Mouse (Mus musculus) small intestine, adult 2 months (tissue): ENCODE measurements around the gene Edc3. TPM values are rescaled to one million over a fixed set of nuclear protein-coding genes. Genes with fewer than 3 reads are reported as not detected.
"Not testable (repeated sequence)": the region's sequence is repeated elsewhere in the genome, so short reads cannot be mapped to it uniquely, and the experiment has no call there.

Experiments
- H3K27ac ChIP-seq: fragments of 200-500 bp; 2 replicates; pipeline ENCODE4 v1.5.1; 2012; ENCODE audit warnings: low read depth, low read length, control low read depth, inconsistent platforms; ENCODE audit not compliant: insufficient read depth
- H3K27me3 ChIP-seq: fragments of 200-500 bp; 2 replicates; pipeline ENCODE4 v1.6.1; 2012; ENCODE audit warnings: mild to moderate bottlenecking, moderate library complexity, low read length, inconsistent platforms; ENCODE audit not compliant: control insufficient read depth, insufficient read depth
- H3K36me3 ChIP-seq: fragments of 200-500 bp; 2 replicates; pipeline ENCODE4 v1.6.1; 2012; ENCODE audit warnings: mild to moderate bottlenecking, low read length, control low read depth, inconsistent platforms; ENCODE audit not compliant: control insufficient read depth, insufficient read depth
- H3K4me1 ChIP-seq: fragments of 200-500 bp; 2 replicates; pipeline ENCODE4 v1.6.1; 2012; ENCODE audit warnings: low read length, inconsistent platforms, mixed read lengths; ENCODE audit not compliant: control insufficient read depth, insufficient read depth, insufficient read length
- H3K4me3 ChIP-seq: fragments of 200-500 bp; 2 replicates; pipeline ENCODE4 v1.5.1; 2012; ENCODE audit warnings: low read depth, mild to moderate bottlenecking, control low read depth, inconsistent platforms, low read length, moderate library complexity
- CTCF ChIP-seq: fragments of 200-500 bp; IDR thresholded peaks from 2 replicates; pipeline ENCODE4 v1.5.1; 2012; ENCODE audit warnings: low read depth, mild to moderate bottlenecking, control low read depth, inconsistent platforms, low read length, moderate library complexity, mixed read lengths; ENCODE audit not compliant: insufficient replicate concordance, insufficient read length; ENCODE audit errors: extremely low read depth
- POLR2A ChIP-seq: fragments of 200-500 bp; IDR thresholded peaks from 2 replicates; pipeline ENCODE4 v1.6.1; 2012; ENCODE audit warnings: low read depth, mild to moderate bottlenecking, control low read depth, inconsistent platforms, low read length, moderate library complexity
- WGBS: fragments of 180-500 bp; shearing (Covaris S2); methylation state at CpG from one replicate; pipeline ENCODE4 v1.1.7; 2018; 5-methylcytosine and 5-hydroxymethylcytosine counted together
- polyA plus RNA-seq: library from polyadenylated mRNA; depleted of rRNA; stranded (reverse); fragments of >200 nt; gene quantifications from 2 replicates; pipeline ENCODE4 v1.2.3, GENCODE M21; 2012

The Edc3 gene
- polyA plus RNA-seq, 1 experiment, result 8.0 TPM

DNA sequence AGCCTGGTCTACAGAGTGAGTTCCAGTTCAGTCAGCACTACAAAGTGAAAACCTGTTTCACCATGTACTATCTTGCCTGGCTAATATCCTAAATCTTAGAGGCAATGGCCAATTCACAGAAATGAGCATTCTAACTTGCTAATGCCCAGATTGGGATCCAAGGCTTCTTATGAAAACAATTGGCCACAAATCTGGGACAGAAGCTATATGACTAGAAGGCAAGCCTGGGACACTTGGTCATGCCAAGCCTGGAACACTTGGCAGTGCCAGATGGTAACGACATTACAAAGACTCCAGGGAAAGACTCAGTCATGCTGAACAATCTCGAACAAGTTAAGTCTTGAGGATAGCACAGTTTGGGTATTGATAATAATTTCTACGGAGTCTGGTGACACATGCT is 1.8 kb upstream of the Edc3 start:
- peaks cover 8% of the 10 kb centered on the region for H3K4me1 ChIP-seq
- no peak overlapping the region for H3K27ac ChIP-seq
- TF ChIP-seq POLR2A, result no peak
- no peak for TF ChIP-seq CTCF
- no peaks in the 10 kb centered on the region for H3K27me3 ChIP-seq
- 93% methylated on average over 3 of the region's 3 CpGs for WGBS
- no peak overlapping the region for H3K4me3 ChIP-seq
- 0 out of 2 replicates have a peak, but pooled peaks cover 2% of the 10 kb centered on the region for H3K36me3 ChIP-seq

DNA sequence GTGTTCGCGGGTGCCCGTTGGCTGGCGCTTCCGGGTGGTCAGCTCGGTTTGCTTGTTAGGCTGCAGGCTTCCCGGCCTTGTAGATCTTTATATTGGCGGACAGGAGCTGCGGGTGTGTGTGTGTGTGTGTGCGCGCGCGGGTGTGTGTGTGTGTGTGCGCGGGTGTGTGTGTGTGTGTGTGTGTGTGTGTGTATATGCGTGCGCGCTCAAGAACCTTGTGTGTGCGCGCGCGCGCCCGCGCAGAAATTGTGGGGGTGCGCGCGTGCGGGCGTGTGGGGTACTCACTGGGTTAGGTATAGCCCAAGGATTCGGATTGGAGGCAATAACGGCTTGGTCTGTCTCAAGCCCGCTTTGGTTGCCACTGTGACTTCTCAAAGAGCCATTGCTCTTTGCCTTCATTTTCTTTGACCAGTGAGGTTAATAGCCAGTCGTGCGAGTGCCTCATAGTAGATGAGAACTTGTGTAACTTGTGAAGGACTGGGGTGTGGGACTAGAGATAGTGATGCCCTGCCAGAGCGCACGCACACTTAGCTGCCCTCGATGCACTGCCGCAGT is 457 bp downstream of the Edc3 start:
- Histone ChIP-seq H3K27me3 (no peaks in the 10 kb centered on the region), H3K27ac (peak overlapping the region; percentile 78), H3K36me3 (peaks cover 11% of the 10 kb centered on the region), H3K4me1 (peaks cover 8% of the 10 kb centered on the region), H3K4me3 (peak overlapping the region; percentile 97)
- under 1% methylated on average over 39 of the region's 39 CpGs for WGBS
- TF ChIP-seq POLR2A, result no peak
- no peak for TF ChIP-seq CTCF

DNA sequence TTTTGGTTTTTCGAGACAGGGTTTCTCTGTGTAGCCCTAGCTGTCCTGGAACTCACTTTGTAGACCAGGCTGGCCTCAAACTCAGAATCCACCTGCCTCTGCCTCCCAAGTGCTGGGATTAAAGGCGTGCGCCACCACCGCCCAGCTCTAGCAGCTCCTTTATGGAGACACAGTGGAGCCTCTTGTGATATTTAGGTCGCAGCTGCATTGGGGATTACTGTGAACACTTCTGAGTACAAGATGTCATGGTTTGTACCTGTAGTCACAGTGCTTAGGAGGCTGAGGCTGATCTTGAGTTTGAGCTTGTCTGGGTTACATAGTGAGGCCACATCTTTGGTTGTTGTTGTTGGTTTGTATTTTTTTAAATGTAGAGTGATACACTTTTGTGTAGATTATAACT is 1.9 kb downstream of the Edc3 start:
- not testable (repeated sequence) for H3K27me3 ChIP-seq
- 78% methylated on average over 5 of the region's 5 CpGs for WGBS

DNA sequence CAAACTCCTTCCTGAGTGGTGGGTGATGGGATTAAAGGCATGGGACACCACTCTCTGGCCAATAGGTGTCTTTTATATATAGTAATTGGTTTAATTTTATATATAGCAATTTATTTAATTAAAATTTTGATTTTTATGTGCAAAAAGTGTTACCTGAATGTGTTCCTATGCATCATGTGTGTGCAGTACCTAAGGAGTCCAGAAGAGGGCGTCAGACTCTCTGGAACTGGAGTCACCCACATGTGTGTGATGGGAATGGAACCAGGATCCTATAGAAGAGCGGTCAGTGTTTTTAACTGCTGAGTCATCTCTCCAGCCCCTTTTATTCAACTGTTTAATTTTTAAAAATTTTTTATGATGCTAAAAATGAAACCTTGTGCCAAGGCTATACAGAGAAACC is 3.9 kb downstream of the Edc3 start:
- Histone ChIP-seq H3K4me3 (no peak overlapping the region), H3K36me3 (peaks cover 41% of the 10 kb centered on the region), H3K27me3 (no peaks in the 10 kb centered on the region), H3K27ac (no peak overlapping the region), H3K4me1 (peaks cover 3% of the 10 kb centered on the region; the same call in 1 of the 2 replicates)
- TF ChIP-seq CTCF (no peak), POLR2A (no peak)
- WGBS, result 89% methylated on average over 2 of the region's 2 CpGs

More for the DNA sequence above, 1.9 kb downstream of the Edc3 start:
- H3K4me3 ChIP-seq, H3K4me1 ChIP-seq, H3K27ac ChIP-seq: not testable (repeated sequence)
- peaks cover 24% of the 10 kb centered on the region for H3K36me3 ChIP-seq

DNA sequence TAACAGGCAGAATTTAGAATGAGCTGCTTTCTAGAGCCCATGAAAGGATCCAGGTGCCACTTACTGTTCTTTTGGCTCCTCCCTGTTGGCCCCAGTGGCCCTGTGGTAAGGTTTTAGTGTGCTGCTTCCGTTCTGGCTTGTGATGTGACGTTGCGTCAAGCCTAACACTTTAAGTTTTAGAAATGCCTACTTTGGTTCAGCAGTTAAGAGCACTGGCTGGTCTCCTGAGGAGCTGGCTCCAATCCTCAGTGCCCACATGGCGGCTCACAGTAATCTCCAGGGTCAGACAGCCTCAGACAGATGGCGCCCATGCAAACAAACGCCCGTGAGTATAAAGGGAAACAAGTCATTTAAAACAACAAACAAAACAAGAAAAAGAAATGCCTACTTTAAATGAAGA is 10.1 kb downstream of the Edc3 start:
- no peak for TF ChIP-seq POLR2A
- no peak for TF ChIP-seq CTCF
- no peaks in the 10 kb centered on the region; the same call in 1 of the 2 replicates for H3K4me1 ChIP-seq
- 87% methylated on average over 7 of the region's 7 CpGs for WGBS
- H3K27ac ChIP-seq, result no peak overlapping the region
- peaks cover 47% of the 10 kb centered on the region for H3K36me3 ChIP-seq
- H3K4me3 ChIP-seq, result no peak overlapping the region
- no peaks in the 10 kb centered on the region for H3K27me3 ChIP-seq

DNA sequence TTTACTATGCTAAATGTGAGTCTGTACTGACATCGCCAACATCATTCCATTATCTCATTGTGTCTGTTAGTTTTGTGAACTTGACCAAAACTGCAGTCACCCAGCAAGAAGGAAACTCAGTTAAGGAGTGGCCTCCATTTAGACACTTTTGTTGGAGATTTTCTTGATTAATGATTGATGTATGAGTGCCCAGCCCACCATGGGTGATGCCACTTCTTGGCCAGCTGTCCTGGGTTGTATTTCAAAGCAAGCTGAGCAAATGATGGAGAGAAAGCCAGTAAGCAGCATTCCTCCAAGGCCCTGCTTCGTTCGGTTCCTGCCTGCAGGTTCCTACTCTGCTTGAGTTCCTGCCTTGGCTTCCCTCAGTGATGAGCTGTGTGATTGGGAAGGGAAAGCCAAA is 12.4 kb downstream of the Edc3 start:
- Histone ChIP-seq H3K36me3 (peaks cover 30% of the 10 kb centered on the region), H3K4me3 (no peak overlapping the region), H3K27me3 (no peaks in the 10 kb centered on the region), H3K4me1 (peaks cover 3% of the 10 kb centered on the region; the same call in 1 of the 2 replicates), H3K27ac (no peak overlapping the region)
- WGBS, result 91% methylated on average over 3 of the region's 3 CpGs
- TF ChIP-seq POLR2A, result no peak
- TF ChIP-seq CTCF, result no peak

DNA sequence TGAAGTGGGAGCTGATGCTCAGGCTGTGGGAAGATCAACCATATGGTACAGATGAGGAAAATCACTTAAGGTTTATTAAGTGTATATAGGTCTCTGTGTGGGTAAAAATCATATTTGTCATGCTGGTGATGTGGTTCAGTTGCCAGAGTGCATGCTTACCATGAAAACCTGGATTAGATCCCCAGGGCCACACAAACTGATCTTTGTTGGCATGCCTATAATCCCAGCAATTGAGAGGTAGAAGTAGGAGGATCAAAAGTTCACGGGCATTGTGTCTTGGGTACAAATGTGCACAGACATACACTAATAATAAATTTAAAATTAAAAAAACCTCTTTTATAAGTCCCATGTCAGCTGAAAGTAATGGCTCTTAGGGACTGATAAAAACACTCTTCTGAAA is 14.0 kb downstream of the Edc3 start:
- 57% methylated on average over 1 of the region's 1 CpGs for WGBS
- TF ChIP-seq CTCF (no peak), POLR2A (no peak)
- Histone ChIP-seq H3K4me1 (peaks cover 3% of the 10 kb centered on the region; the same call in 1 of the 2 replicates), H3K27ac (peak overlapping the region; percentile 28; the same call in 1 of the 2 replicates), H3K36me3 (peaks cover 25% of the 10 kb centered on the region), H3K4me3 (no peak overlapping the region), H3K27me3 (no peaks in the 10 kb centered on the region)
